Mouse (Mus musculus): ENCODE results near the gene Clec12a. TPM values are rescaled to one million over a fixed set of nuclear protein-coding genes. Genes with fewer than 3 reads are reported as not detected.

The Clec12a gene
- total RNA-seq, 2 experiments from 2014 or later: 0.26 to 0.52 TPM

DNA sequence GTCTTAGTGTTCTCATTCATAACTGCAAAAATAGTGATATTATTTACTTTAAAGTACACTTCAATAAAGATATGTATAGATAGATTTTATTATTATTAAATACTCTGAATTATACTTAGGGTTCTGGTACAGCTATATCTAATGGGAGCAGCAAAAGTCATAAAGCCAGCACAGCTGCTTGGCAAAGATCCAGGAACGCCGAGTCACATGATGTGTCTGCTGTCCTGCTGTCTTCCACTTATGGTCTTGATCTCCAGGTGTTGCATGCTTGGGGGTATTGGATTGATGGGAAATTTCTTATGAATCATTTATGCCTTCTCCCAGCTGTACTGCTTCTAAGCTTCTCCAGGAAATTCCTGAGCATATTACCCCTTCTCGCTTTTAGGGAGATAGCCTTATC lies 41.0 kb downstream of the Clec12a start:
- H3K27ac ChIP-seq: no peak overlapping the region
- DNase-seq (ENCODE audit: extremely low spot score in 1 of 2, low spot score in 2 of 2): no peak
- H3K4me3 ChIP-seq: no peak overlapping the region
- no peak for TF ChIP-seq CTCF (IDR thresholded peaks at IDR 0.05)
- intact Hi-C loops (cut with DNase I): no loop called here

DNA sequence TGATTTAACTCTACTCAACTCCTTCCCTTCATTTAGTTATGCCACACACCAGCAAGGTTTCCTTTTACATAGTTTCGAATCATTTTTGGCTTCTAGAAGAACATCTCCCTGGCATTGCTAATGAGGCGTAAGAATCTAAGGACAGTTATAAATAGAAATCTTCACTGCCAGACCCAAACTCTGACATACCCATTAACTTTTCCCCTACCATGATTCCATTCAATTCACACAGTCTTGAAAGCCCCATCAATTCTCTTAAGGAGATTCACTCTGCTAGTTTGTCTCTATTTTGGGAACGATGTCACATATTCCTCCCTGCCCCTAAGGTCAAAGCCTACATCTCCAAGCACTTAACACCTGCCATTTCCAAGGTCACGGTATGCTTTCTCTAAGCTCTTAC lies 42.5 kb downstream of the Clec12a start:
- H3K27ac ChIP-seq: no peak overlapping the region
- no peak overlapping the region for H3K4me3 ChIP-seq
- DNase-seq (ENCODE audit: extremely low spot score in 1 of 2, low spot score in 2 of 2): no peak
- TF ChIP-seq CTCF (IDR thresholded peaks at IDR 0.05): no peak
- intact Hi-C loops (cut with DNase I): no loop called here

DNA sequence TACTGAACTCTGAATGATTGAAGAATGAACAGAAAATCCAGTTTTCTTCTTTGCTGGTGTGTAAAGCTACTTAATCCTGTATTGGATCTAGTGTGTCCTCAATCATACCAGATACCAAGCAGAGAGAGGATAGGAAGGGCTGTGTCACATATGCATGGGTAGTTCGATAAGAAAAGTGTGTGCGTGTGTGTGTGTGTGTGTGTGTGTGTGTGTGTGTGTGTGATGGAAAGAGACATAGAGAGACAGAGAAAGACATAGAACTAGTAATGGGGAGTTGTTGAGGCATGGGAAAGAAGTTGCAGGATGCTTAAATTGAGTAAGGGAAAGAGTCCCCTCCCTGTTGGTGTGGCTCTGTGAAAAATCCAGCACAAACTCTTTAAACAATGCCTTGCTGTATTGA lies 43.3 kb downstream of the Clec12a start, which contains the start of gene Clec12b:
Gene Clec12b (minus strand): TSS at position 101 of the 400 bp plus-strand sequence.
- intact Hi-C loops (cut with DNase I): no loop called here
- DNase-seq (ENCODE audit: extremely low spot score in 1 of 2, low spot score in 2 of 2): no peak
- Histone ChIP-seq H3K27ac (no peak within 1 kb of the TSS), H3K4me3 (no peak within 1 kb of the TSS)
- TF ChIP-seq CTCF (IDR thresholded peaks at IDR 0.05): no peak

DNA sequence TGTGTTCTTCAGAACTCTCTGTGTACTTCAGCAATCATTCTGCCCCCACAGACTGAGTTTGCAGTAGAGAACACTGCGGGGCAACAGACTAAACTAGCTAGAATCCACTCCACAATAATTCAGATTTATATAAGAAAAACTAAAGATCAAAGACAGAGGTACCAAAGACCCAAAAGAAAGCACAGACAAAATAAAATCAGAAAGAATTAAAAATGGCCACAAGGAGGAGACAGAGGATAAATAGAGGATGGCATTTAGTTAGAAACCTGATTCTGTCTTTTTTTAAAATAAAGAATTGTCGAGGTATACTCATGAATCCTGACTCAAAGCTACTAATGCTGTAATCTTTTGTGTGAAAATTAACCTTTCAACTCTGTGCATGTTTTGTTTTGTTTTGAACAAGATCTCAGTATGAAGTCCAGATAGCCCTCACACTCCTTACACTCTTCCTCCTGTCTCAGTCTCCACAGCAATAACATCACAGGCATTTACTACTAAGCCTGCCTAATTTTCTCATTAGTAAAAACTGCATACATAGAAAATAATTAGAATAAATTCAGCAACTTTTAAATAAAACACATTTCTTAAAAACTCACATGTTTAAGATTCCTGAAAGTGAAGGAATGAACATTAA lies 50.7 kb downstream of the Clec12a start:
- H3K4me3 ChIP-seq: no peak overlapping the region
- DNase-seq (ENCODE audit: extremely low spot score in 1 of 2, low spot score in 2 of 2): no peak
- TF ChIP-seq CTCF (IDR thresholded peaks at IDR 0.05): peak; percentile 80
- no peak overlapping the region for H3K27ac ChIP-seq
- intact Hi-C loops (cut with DNase I): loop anchor here (1.0 kb wide), 3 partner anchors 83 to 166 kb away; no protein-coding TSS in a partner anchor

DNA sequence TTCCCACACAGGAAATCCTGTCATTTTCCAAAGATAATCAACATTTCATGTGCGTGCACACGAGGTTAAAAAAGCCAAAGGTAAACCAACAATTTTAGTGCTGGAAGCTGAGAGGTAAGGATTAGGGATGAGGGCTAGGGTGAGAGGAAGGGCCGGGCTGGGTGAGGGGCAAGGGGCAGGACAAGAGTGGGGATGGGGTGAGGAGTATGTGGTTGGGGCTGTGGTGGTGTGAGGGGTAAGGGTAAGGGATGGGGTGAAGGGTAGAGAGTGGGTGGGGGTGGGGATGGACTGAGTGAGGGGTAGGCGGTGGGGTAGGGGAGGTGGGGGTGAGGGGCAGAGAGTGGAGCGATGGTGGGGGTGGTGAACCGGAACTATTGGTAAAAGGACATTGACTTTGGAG lies 51.2 kb downstream of the Clec12a start:
- H3K4me3 ChIP-seq: no peak overlapping the region
- no peak for TF ChIP-seq CTCF (IDR thresholded peaks at IDR 0.05)
- DNase-seq (ENCODE audit: extremely low spot score in 1 of 2, low spot score in 2 of 2): no peak
- intact Hi-C loops (cut with DNase I): loop anchor here (1.0 kb wide), 3 partner anchors 83 to 166 kb away; no protein-coding TSS in a partner anchor
- H3K27ac ChIP-seq: no peak overlapping the region

DNA sequence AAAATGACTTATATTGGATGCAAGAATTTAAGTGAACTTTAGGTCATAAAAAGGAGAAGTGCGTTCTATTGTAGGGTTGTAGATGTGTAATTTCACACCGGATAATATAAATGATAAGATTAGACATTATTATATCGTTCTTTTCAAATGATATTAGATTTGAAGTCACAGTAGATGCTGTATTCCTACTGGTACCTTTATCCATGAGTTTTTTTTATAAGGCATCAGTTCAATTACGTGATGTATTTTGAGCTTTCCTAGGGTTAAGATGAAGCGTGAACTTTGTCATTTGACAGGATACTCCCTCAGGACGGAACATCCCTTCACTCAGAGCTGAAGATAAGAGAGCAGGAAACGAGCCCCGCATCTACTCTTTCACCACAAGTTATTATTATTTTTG lies 54.5 kb downstream of the Clec12a start, which contains the start of gene Clec1b:
Gene Clec1b (plus strand): TSS at position 301 of the 400 bp plus-strand sequence.
- no peak within 1 kb of the TSS for H3K4me3 ChIP-seq
- no peak within 1 kb of the TSS for H3K27ac ChIP-seq
- TF ChIP-seq CTCF (IDR thresholded peaks at IDR 0.05): no peak
- intact Hi-C loops (cut with DNase I): no loop called here
- DNase-seq (ENCODE audit: extremely low spot score in 1 of 2, low spot score in 2 of 2): no peak

DNA sequence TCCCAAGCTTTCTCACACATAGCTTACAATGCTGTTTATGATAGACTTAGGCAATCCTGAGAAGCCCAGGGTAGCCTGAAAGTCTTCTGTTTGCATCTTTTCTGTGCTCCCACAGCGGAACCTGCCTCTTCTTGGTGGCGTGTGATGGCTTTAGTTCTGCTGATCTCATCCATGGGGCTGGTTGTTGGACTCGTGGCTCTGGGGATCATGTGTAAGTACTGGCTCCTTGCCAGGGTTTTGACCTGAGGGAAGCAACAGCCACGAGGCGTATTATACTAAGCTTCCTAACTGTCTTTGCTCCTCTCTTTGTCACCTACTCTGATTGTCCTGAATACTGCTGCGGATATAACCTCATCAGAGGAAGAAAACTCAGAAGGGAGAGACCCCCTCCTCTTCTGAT lies 57.5 kb downstream of the Clec12a start:
- no peak overlapping the region for H3K4me3 ChIP-seq
- DNase-seq (ENCODE audit: extremely low spot score in 1 of 2, low spot score in 2 of 2): no peak
- H3K27ac ChIP-seq: no peak overlapping the region
- intact Hi-C loops (cut with DNase I): no loop called here
- TF ChIP-seq CTCF (IDR thresholded peaks at IDR 0.05): no peak

DNA sequence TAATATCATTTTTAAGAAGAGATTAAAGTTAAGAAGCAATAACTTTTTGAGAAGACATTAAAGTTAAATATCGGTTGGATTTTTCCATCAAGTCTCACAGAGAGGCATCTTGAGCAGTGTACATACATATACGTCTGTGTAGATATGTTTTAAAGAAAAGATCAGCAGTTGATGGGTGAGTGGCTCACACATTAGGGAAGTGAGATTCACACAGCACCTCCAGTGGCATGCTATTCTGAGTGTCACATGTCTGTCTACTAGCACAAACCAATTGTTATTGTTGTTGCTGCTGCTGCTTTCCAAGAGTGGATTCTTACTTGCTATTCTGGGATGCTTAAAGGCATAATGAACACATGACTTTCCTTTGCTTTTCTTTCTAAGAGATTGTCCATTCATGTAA lies 59.9 kb downstream of the Clec12a start:
- intact Hi-C loops (cut with DNase I): no loop called here
- no peak overlapping the region for H3K27ac ChIP-seq
- no peak for DNase-seq (ENCODE audit: extremely low spot score in 1 of 2, low spot score in 2 of 2)
- H3K4me3 ChIP-seq: no peak overlapping the region
- no peak for TF ChIP-seq CTCF (IDR thresholded peaks at IDR 0.05)

DNA sequence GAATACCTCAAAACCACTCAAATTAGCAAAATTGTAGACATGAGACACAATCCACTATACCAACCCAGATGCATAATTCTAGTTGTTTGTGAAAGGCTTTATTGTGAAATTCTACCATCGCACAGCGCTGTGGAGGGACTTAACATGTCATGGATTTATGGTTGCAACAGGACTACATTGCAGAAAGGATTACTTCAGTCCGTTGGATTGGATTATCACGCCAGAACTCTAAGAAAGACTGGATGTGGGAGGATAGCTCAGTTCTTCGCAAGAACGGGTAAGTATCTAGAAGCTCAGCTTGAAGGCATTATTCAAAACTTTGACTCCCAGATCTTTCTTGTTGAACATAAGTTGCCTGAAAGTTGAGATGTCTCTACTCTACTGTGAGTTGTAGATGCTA lies 60.9 kb downstream of the Clec12a start:
- H3K4me3 ChIP-seq: no peak overlapping the region
- no peak overlapping the region for H3K27ac ChIP-seq
- no peak for DNase-seq (ENCODE audit: extremely low spot score in 1 of 2, low spot score in 2 of 2)
- TF ChIP-seq CTCF (IDR thresholded peaks at IDR 0.05): no peak
- intact Hi-C loops (cut with DNase I): no loop called here

DNA sequence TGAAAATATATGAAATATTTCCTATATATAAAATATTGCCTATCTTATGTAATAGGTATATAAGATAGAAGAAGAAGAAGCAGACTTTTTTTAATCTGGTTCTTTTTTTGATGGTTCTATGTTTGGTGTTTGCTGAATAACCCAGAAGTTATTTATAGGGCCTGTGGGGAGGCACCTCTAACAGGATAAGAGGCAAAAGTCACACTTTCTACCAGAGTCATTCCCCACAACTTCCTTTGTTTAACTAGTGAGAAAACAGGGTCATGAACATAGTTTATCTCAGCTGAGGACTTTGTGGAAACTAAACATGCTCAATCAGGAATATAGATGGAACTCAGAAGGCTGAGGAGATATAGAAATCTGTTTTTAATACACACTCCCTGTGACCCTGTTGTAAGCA lies 63.5 kb downstream of the Clec12a start:
- intact Hi-C loops (cut with DNase I): no loop called here
- no peak overlapping the region for H3K27ac ChIP-seq
- no peak for DNase-seq (ENCODE audit: extremely low spot score in 1 of 2, low spot score in 2 of 2)
- H3K4me3 ChIP-seq: no peak overlapping the region
- TF ChIP-seq CTCF (IDR thresholded peaks at IDR 0.05): no peak

DNA sequence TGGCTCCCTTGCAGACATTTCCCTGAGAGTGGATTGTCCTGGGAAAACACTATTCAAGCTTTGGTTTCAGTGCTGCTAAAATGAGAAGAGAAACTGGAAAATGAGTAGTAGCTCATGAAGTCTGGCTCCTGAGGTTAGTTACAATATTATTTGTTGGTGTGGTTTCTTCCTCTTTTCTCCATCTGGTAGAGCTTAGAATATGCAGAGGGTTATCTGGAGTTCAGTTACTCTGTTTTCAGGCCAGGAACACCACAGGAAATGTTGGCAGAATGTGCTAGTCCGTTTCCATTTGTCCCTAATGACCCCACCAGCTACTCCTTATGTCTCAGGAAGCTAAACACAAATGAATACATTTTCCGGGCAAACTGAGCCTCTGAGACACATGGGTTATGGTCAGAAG lies 64.8 kb downstream of the Clec12a start:
- Histone ChIP-seq H3K27ac (no peak overlapping the region), H3K4me3 (no peak overlapping the region)
- no peak for DNase-seq (ENCODE audit: extremely low spot score in 1 of 2, low spot score in 2 of 2)
- TF ChIP-seq CTCF (IDR thresholded peaks at IDR 0.05): no peak
- intact Hi-C loops (cut with DNase I): no loop called here

DNA sequence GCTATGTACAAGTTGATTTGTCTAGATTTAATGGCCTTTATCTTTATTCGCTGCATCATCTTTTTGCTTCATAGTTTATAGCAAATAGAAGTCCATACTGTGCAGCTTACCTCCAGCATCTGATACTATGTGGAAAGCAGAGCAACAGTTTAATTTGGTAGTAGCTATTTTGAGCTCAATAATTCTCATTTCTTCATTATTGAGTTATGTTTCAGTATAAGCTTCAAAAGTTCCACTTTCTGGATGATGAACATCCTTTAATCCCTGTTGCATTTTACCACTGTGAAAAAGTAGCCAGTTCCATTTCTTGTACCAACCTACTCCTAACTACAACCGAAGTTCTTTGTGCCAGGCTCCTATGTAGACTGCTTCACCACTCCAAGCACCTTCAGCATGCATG lies 66.1 kb downstream of the Clec12a start, which contains the start of gene Clec9a:
Gene Clec9a (plus strand): TSS at position 301 of the 400 bp plus-strand sequence.
- no peak for TF ChIP-seq CTCF (IDR thresholded peaks at IDR 0.05)
- DNase-seq (ENCODE audit: extremely low spot score in 1 of 2, low spot score in 2 of 2): no peak
- no peak within 1 kb of the TSS for H3K27ac ChIP-seq

DNA sequence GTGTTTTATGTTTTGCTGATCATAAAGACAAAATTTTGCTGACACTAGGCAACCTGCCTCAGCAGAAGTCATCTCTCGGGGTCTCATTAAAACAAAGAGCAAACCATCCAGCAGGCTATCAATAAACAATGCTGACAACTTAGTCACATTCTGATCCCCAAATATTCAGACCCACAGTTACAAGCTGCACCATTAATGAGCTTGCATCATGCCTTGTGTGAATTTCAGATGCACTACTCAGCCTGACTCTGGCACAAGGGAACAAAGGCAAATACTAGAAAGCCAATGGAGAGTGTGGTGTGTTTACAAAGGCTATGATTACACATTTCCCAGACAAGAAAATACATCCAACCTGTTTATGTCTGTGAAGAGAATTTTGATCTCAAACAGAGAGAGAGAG lies 71.7 kb downstream of the Clec12a start:
- H3K27ac ChIP-seq: no peak overlapping the region
- DNase-seq (ENCODE audit: extremely low spot score in 1 of 2, low spot score in 2 of 2): no peak
- H3K4me3 ChIP-seq: no peak overlapping the region
- intact Hi-C loops (cut with DNase I): no loop called here
- no peak for TF ChIP-seq CTCF (IDR thresholded peaks at IDR 0.05)

More for the DNA sequence above, 66.1 kb downstream of the Clec12a start, which contains the start of gene Clec9a:
- no peak within 1 kb of the TSS for H3K4me3 ChIP-seq
- intact Hi-C loops (cut with DNase I): no loop called here

Other genes with a start within 250 kb of the Clec12a start
- gene Clec2e, start 241.8 kb upstream of the Clec12a start, total RNA-seq (2021): not detected
- 1 to 10 TPM; 4.7 to 8.4 TPM for gene Clec2d, start 162.1 kb upstream of the Clec12a start, total RNA-seq (2021)
- not detected for gene Cd69, start 67.3 kb upstream of the Clec12a start, total RNA-seq (2021)
- gene 4922502D21Rik, start 10.9 kb upstream of the Clec12a start, total RNA-seq (2021): not detected
- not detected for gene Clec12b, start 43.2 kb downstream of the Clec12a start, total RNA-seq (2021)
- not detected for gene Clec1b, start 54.6 kb downstream of the Clec12a start, total RNA-seq (2021)
- not detected for gene Clec9a, start 66.2 kb downstream of the Clec12a start, total RNA-seq (2021)
- 1 to 10 TPM; 1.2 to 1.6 TPM for gene Clec1a, start 109.3 kb downstream of the Clec12a start, total RNA-seq (2021)
- not detected for gene Olr1, start 164.5 kb downstream of the Clec12a start, total RNA-seq (2021)
- not detected for gene Tmem52b, start 169.9 kb downstream of the Clec12a start, total RNA-seq (2021)
- 100 to 1,000 TPM; 707 to 713 TPM for gene Gabarapl1, start 190.5 kb downstream of the Clec12a start, total RNA-seq (2021)
- gene Klre1, start 235.2 kb downstream of the Clec12a start, total RNA-seq (2021): not detected
- not detected for gene Klrd1, start 249.1 kb downstream of the Clec12a start, total RNA-seq (2021)